Mouse (Mus musculus): ENCODE results near the gene Ralgapa1. TPM values are rescaled to one million over a fixed set of nuclear protein-coding genes. Genes with fewer than 3 reads are reported as not detected.
A peak's percentile ranks its signal among the peaks of the same experiment; 100 is the strongest.

Ralgapa1 gene
- polyA plus RNA-seq, 1 experiment = 34.7 TPM

DNA sequence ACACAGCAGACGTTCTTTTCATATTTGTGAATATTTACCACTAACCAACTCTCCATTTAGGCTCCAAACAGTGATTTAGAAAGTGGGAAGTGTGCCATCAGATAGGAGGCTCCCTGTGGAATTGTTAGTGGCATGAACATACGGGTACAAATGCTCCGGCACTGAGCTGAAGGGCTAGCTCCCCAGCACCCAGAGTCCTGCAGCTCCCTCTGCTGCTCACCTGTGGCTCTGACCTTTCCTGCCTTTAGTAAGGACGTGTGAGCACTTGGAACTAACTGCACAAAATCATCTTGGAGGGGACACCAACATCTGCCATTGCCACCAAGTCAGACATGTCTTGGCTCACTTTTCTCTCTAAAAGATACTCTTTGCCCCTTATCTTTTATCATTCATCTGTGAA lies 194.3 kb downstream of the Ralgapa1 start:
- H3K4me3 ChIP-seq (ENCODE audit: low read depth, low read length) = no peak overlapping the region
- H3K4me1 ChIP-seq (ENCODE audit: control insufficient read depth, insufficient read depth, low read length) = no peaks in the 10 kb centered on the region
- H3K27me3 ChIP-seq (ENCODE audit: control insufficient read depth, insufficient read depth, low read length, poor library complexity, severe bottlenecking) = no peaks in the 10 kb centered on the region
- no peak overlapping the region for H3K9ac ChIP-seq (ENCODE audit: low read depth, poor library complexity, severe bottlenecking)
- no peaks in the 10 kb centered on the region for H3K36me3 ChIP-seq (ENCODE audit: control insufficient read depth, insufficient read depth, low read length, poor library complexity, severe bottlenecking)
- TF ChIP-seq EP300 (IDR thresholded peaks at IDR 0.05; ENCODE audit: insufficient read depth, low read depth, low read length) (0 out of 2 replicates have a peak, but pooled peaks have one; percentile 12), CTCF (IDR thresholded peaks at IDR 0.05; ENCODE audit: low read depth, low read length) (peak; percentile 89), POLR2A (IDR thresholded peaks at IDR 0.05; ENCODE audit: insufficient read depth, low read length) (no peak)
- H3K9me3 ChIP-seq (replicated peaks; ENCODE audit: control insufficient read depth, insufficient read depth, low read length, poor library complexity, severe bottlenecking) = no peaks in the 10 kb centered on the region
- H3K27ac ChIP-seq (ENCODE audit: insufficient read depth, low read length) = no peak overlapping the region

DNA sequence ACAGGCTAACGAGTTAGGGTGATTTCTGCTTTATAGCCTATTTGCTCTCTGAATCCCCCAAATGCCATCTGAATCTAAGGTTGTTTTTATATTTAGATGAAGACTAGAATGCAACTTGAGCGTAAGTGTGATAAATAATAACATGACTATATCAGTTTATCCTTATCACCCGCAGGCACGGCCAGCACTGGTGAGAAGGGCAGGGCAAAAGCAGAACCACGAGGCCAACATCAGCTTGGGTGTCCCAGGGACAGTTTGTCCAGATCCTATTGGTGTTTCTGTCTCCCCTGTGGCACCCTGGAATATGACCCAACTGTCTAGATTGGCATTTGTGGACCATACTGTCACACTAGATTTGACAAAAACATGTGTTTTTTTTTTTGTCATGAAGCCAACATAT lies 197.7 kb downstream of the Ralgapa1 start:
- no peak for TF ChIP-seq CTCF (IDR thresholded peaks at IDR 0.05; ENCODE audit: low read depth, low read length)
- H3K9me3 ChIP-seq (replicated peaks; ENCODE audit: control insufficient read depth, insufficient read depth, low read length, poor library complexity, severe bottlenecking) = no peaks in the 10 kb centered on the region
- no peak overlapping the region for H3K9ac ChIP-seq (ENCODE audit: low read depth, poor library complexity, severe bottlenecking)
- no peak overlapping the region for H3K27ac ChIP-seq (ENCODE audit: insufficient read depth, low read length)
- H3K27me3 ChIP-seq (ENCODE audit: control insufficient read depth, insufficient read depth, low read length, poor library complexity, severe bottlenecking) = no peaks in the 10 kb centered on the region
- H3K4me1 ChIP-seq (ENCODE audit: control insufficient read depth, insufficient read depth, low read length) = no peaks in the 10 kb centered on the region
- H3K4me3 ChIP-seq (ENCODE audit: low read depth, low read length) = no peak overlapping the region
- no peaks in the 10 kb centered on the region for H3K36me3 ChIP-seq (ENCODE audit: control insufficient read depth, insufficient read depth, low read length, poor library complexity, severe bottlenecking)

DNA sequence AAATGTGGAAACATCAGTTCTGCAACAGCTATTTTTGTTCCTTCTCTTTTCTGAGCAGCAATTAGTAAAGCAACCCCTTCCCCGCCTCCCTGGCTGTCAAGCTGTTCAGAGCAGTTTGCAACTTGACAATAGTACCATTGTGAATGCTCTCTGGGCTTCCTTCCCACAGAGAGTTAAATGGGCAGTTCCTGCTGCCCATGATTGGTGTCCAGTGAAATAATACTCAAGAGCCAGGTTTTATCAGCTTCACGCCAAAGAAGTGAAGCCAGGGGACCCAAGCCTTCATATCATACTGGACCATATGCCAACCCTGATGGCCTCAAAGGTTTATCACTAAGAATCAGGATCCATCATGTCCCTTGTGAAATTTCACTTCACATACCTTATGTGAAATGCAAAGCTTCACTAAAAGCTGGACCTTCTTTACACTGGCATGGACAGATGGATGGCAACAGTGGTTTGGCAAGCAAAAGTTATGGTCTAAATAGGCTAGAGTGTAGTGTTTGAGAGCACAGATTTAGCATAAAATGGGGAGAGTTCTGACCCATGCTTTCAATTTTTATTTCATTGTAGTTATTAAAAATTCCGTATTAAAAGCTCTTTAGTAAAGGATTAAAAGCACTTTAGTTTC lies 198.2 kb downstream of the Ralgapa1 start:
- H3K36me3 ChIP-seq (ENCODE audit: control insufficient read depth, insufficient read depth, low read length, poor library complexity, severe bottlenecking) = no peaks in the 10 kb centered on the region
- no peak for TF ChIP-seq CTCF (IDR thresholded peaks at IDR 0.05; ENCODE audit: low read depth, low read length)
- TF ChIP-seq POLR2A (IDR thresholded peaks at IDR 0.05; ENCODE audit: insufficient read depth, low read length) = no peak
- no peak for TF ChIP-seq EP300 (IDR thresholded peaks at IDR 0.05; ENCODE audit: insufficient read depth, low read depth, low read length)
- H3K9me3 ChIP-seq (replicated peaks; ENCODE audit: control insufficient read depth, insufficient read depth, low read length, poor library complexity, severe bottlenecking) = no peaks in the 10 kb centered on the region
- no peak overlapping the region for H3K9ac ChIP-seq (ENCODE audit: low read depth, poor library complexity, severe bottlenecking)
- no peaks in the 10 kb centered on the region for H3K4me1 ChIP-seq (ENCODE audit: control insufficient read depth, insufficient read depth, low read length)
- H3K4me3 ChIP-seq (ENCODE audit: low read depth, low read length) = no peak overlapping the region
- no peak overlapping the region for H3K27ac ChIP-seq (ENCODE audit: insufficient read depth, low read length)
- no peaks in the 10 kb centered on the region for H3K27me3 ChIP-seq (ENCODE audit: control insufficient read depth, insufficient read depth, low read length, poor library complexity, severe bottlenecking)

- no peak overlapping the region for H3K27ac ChIP-seq (ENCODE audit: insufficient read depth, low read length)
- no peak overlapping the region for H3K4me3 ChIP-seq (ENCODE audit: low read depth, low read length)
- no peak overlapping the region for H3K9ac ChIP-seq (ENCODE audit: low read depth, poor library complexity, severe bottlenecking)
- no peaks in the 10 kb centered on the region for H3K36me3 ChIP-seq (ENCODE audit: control insufficient read depth, insufficient read depth, low read length, poor library complexity, severe bottlenecking)
- H3K27me3 ChIP-seq (ENCODE audit: control insufficient read depth, insufficient read depth, low read length, poor library complexity, severe bottlenecking) = no peaks in the 10 kb centered on the region
- H3K9me3 ChIP-seq (replicated peaks; ENCODE audit: control insufficient read depth, insufficient read depth, low read length, poor library complexity, severe bottlenecking) = no peaks in the 10 kb centered on the region
- no peak for TF ChIP-seq POLR2A (IDR thresholded peaks at IDR 0.05; ENCODE audit: insufficient read depth, low read length)
- TF ChIP-seq EP300 (IDR thresholded peaks at IDR 0.05; ENCODE audit: insufficient read depth, low read depth, low read length) = no peak
- no peak for TF ChIP-seq CTCF (IDR thresholded peaks at IDR 0.05; ENCODE audit: low read depth, low read length)
- H3K4me1 ChIP-seq (ENCODE audit: control insufficient read depth, insufficient read depth, low read length) = no peaks in the 10 kb centered on the region
Measured at GRCm38 (mm10) chr12:55620321-55620720, 200.6 kb downstream of the Ralgapa1 start.

GRCm38 (mm10) chr12:55610812-55611211 lies 210.2 kb downstream of the Ralgapa1 start:
- H3K9me3 ChIP-seq (replicated peaks; ENCODE audit: control insufficient read depth, insufficient read depth, low read length, poor library complexity, severe bottlenecking) = no peaks in the 10 kb centered on the region
- no peaks in the 10 kb centered on the region for H3K27me3 ChIP-seq (ENCODE audit: control insufficient read depth, insufficient read depth, low read length, poor library complexity, severe bottlenecking)
- H3K4me3 ChIP-seq (ENCODE audit: low read depth, low read length) = no peak overlapping the region
- TF ChIP-seq POLR2A (IDR thresholded peaks at IDR 0.05; ENCODE audit: insufficient read depth, low read length) = no peak
- no peak for TF ChIP-seq EP300 (IDR thresholded peaks at IDR 0.05; ENCODE audit: insufficient read depth, low read depth, low read length)
- no peak for TF ChIP-seq CTCF (IDR thresholded peaks at IDR 0.05; ENCODE audit: low read depth, low read length)
- no peaks in the 10 kb centered on the region for H3K36me3 ChIP-seq (ENCODE audit: control insufficient read depth, insufficient read depth, low read length, poor library complexity, severe bottlenecking)
- no peaks in the 10 kb centered on the region for H3K4me1 ChIP-seq (ENCODE audit: control insufficient read depth, insufficient read depth, low read length)
- no peak overlapping the region for H3K9ac ChIP-seq (ENCODE audit: low read depth, poor library complexity, severe bottlenecking)
- H3K27ac ChIP-seq (ENCODE audit: insufficient read depth, low read length) = no peak overlapping the region

GRCm38 (mm10) chr12:55607902-55608301 lies 213.1 kb downstream of the Ralgapa1 start:
- no peaks in the 10 kb centered on the region for H3K4me1 ChIP-seq (ENCODE audit: control insufficient read depth, insufficient read depth, low read length)
- TF ChIP-seq EP300 (IDR thresholded peaks at IDR 0.05; ENCODE audit: insufficient read depth, low read depth, low read length) = no peak
- TF ChIP-seq CTCF (IDR thresholded peaks at IDR 0.05; ENCODE audit: low read depth, low read length) = no peak
- no peak for TF ChIP-seq POLR2A (IDR thresholded peaks at IDR 0.05; ENCODE audit: insufficient read depth, low read length)
- H3K4me3 ChIP-seq (ENCODE audit: low read depth, low read length) = no peak overlapping the region
- H3K9ac ChIP-seq (ENCODE audit: low read depth, poor library complexity, severe bottlenecking) = no peak overlapping the region
- H3K9me3 ChIP-seq (replicated peaks; ENCODE audit: control insufficient read depth, insufficient read depth, low read length, poor library complexity, severe bottlenecking) = no peaks in the 10 kb centered on the region
- H3K36me3 ChIP-seq (ENCODE audit: control insufficient read depth, insufficient read depth, low read length, poor library complexity, severe bottlenecking) = no peaks in the 10 kb centered on the region
- no peak overlapping the region for H3K27ac ChIP-seq (ENCODE audit: insufficient read depth, low read length)
- H3K27me3 ChIP-seq (ENCODE audit: control insufficient read depth, insufficient read depth, low read length, poor library complexity, severe bottlenecking) = no peaks in the 10 kb centered on the region
